Mouse (Mus musculus) macrophage (primary cell): Measurements from ENCODE around the gene Zfp747. TPM values are rescaled to one million over a fixed set of nuclear protein-coding genes. Genes with fewer than 3 reads are reported as not detected.
A peak's percentile ranks its signal among the peaks of the same experiment; 100 is the strongest.
"Not testable (repeated sequence)": the region's sequence is repeated elsewhere in the genome, so short reads cannot be mapped to it uniquely, and the experiment has no call there.

Experiments used
- H3K27ac ChIP-seq: fragments of 350-480 bp; formaldehyde crosslinking; 2 replicates; pipeline ENCODE4 v1.9.0; 2021
- H3K36me3 ChIP-seq: fragments of 350-480 bp; formaldehyde crosslinking; 2 replicates; pipeline ENCODE4 v1.9.0; 2021; ENCODE audit errors: inconsistent target
- H3K4me3 ChIP-seq: fragments of 350-480 bp; formaldehyde crosslinking; 2 replicates; pipeline ENCODE4 v1.9.0; 2021; ENCODE audit errors: inconsistent target
- H3K79me2 ChIP-seq: fragments of 350-480 bp; formaldehyde crosslinking; 2 replicates; pipeline ENCODE4 v1.9.0; 2021; ENCODE audit errors: inconsistent target
- WGBS: methylation state at CpG from one replicate; pipeline ENCODE4 v1.1.7; 2026; ENCODE audit warnings: inconsistent platforms; ENCODE audit not compliant: missing documents; 5-methylcytosine and 5-hydroxymethylcytosine counted together
- polyA plus RNA-seq: library from polyadenylated mRNA; stranded (reverse); fragments of 250-400 nt; gene quantifications from 3 replicates; pipeline ENCODE4 v1.2.4, GENCODE M21; 2018; ENCODE audit warnings: inconsistent platforms

Zfp747 gene
- polyA plus RNA-seq, 1 experiment from 2014 or later, result 5.6 TPM

GRCm38 (mm10) chr7:127391538-127391937, 15.7 kb upstream of the Zfp747 start:
- peaks cover 3% of the 10 kb centered on the region; the same call in 1 of the 2 replicates for H3K36me3 ChIP-seq
- no peak overlapping the region for H3K4me3 ChIP-seq
- WGBS, result 93% methylated on average over 16 of the region's 16 CpGs
- H3K79me2 ChIP-seq, result peaks cover under 1% of the 10 kb centered on the region; the same call in 1 of the 2 replicates
- H3K27ac ChIP-seq, result no peak overlapping the region

GRCm38 (mm10) chr7:127390306-127390705, 14.5 kb upstream of the Zfp747 start:
- Histone ChIP-seq H3K36me3 (peaks cover 3% of the 10 kb centered on the region; the same call in 1 of the 2 replicates), H3K27ac (no peak overlapping the region), H3K79me2 (peaks cover 11% of the 10 kb centered on the region; the same call in 1 of the 2 replicates), H3K4me3 (no peak overlapping the region)
- 92% methylated on average over 7 of the region's 7 CpGs for WGBS

- H3K36me3 ChIP-seq, H3K4me3 ChIP-seq, H3K27ac ChIP-seq: not testable (repeated sequence)
- peaks cover 11% of the 10 kb centered on the region; the same call in 1 of the 2 replicates for H3K79me2 ChIP-seq
These were observed 12.4 kb upstream of the Zfp747 start for GRCm38 (mm10) chr7:127388201-127388600.

GRCm38 (mm10) chr7:127386641-127387392, 11.0 kb upstream of the Zfp747 start, which contains the start of gene 9130019O22Rik:
9130019O22Rik (minus strand) TSS chr7:127387166.
- Histone ChIP-seq H3K79me2 (peaks cover 11% of the 10 kb centered on the region; the same call in 1 of the 2 replicates), H3K27ac (peak within 1 kb of the TSS; percentile 47), H3K4me3 (peak within 1 kb of the TSS; percentile 69), H3K36me3 (peaks cover 3% of the 10 kb centered on the region; the same call in 1 of the 2 replicates)
- 7% methylated on average over 23 of the region's 38 CpGs for WGBS

GRCm38 (mm10) chr7:127385560-127385959, 9.7 kb upstream of the Zfp747 start:
- WGBS, result 90% methylated on average over 2 of the region's 4 CpGs
- H3K27ac ChIP-seq, H3K36me3 ChIP-seq, H3K4me3 ChIP-seq: not testable (repeated sequence)
- H3K79me2 ChIP-seq, result peaks cover 11% of the 10 kb centered on the region; the same call in 1 of the 2 replicates

GRCm38 (mm10) chr7:127378310-127378921, 2.6 kb upstream of the Zfp747 start:
- no peaks in the 10 kb centered on the region for H3K36me3 ChIP-seq
- no peak overlapping the region for H3K4me3 ChIP-seq
- peaks cover 12% of the 10 kb centered on the region; the same call in 1 of the 2 replicates for H3K79me2 ChIP-seq
- WGBS, result 56% methylated on average over 6 of the region's 6 CpGs
- no peak overlapping the region for H3K27ac ChIP-seq

GRCm38 (mm10) chr7:127371870-127372269, 4.0 kb downstream of the Zfp747 start:
- H3K36me3 ChIP-seq, H3K27ac ChIP-seq, H3K4me3 ChIP-seq: not testable (repeated sequence)
- H3K79me2 ChIP-seq, result peaks cover 12% of the 10 kb centered on the region; the same call in 1 of the 2 replicates
- 93% methylated on average over 3 of the region's 3 CpGs for WGBS

- Histone ChIP-seq H3K27ac (no peak overlapping the region), H3K36me3 (no peaks in the 10 kb centered on the region), H3K4me3 (no peak overlapping the region), H3K79me2 (peaks cover 12% of the 10 kb centered on the region; the same call in 1 of the 2 replicates)
- 89% methylated on average over 2 of the region's 2 CpGs for WGBS
These were observed 4.6 kb downstream of the Zfp747 start for GRCm38 (mm10) chr7:127371213-127371612.

GRCm38 (mm10) chr7:127366249-127366648, 9.6 kb downstream of the Zfp747 start:
- no peaks in the 10 kb centered on the region for H3K79me2 ChIP-seq
- WGBS, result 94% methylated on average over 3 of the region's 3 CpGs
- no peaks in the 10 kb centered on the region for H3K36me3 ChIP-seq
- no peak overlapping the region for H3K27ac ChIP-seq
- H3K4me3 ChIP-seq, result no peak overlapping the region

- Histone ChIP-seq H3K79me2 (no peaks in the 10 kb centered on the region), H3K27ac (no peak overlapping the region), H3K4me3 (no peak overlapping the region), H3K36me3 (no peaks in the 10 kb centered on the region)
- WGBS, result 88% methylated on average over 3 of the region's 4 CpGs
These were observed 11.7 kb downstream of the Zfp747 start for GRCm38 (mm10) chr7:127364166-127364565.

- H3K27ac ChIP-seq, result no peak overlapping the region
- whole genome bisulfite sequencing, result 35% methylated on average over 22 of the region's 24 CpGs
- H3K4me3 ChIP-seq, result no peak overlapping the region
- H3K79me2 ChIP-seq, result no peaks in the 10 kb centered on the region
- H3K36me3 ChIP-seq, result no peaks in the 10 kb centered on the region
These were observed 12.4 kb downstream of the Zfp747 start for GRCm38 (mm10) chr7:127363475-127363921.

- H3K36me3 ChIP-seq, H3K79me2 ChIP-seq, H3K27ac ChIP-seq: not testable (repeated sequence)
- 19% methylated on average over 13 of the region's 13 CpGs for WGBS
- H3K4me3 ChIP-seq, result peak overlapping the region; percentile 31
These were observed 13.4 kb downstream of the Zfp747 start for GRCm38 (mm10) chr7:127362418-127362817.

- no peaks in the 10 kb centered on the region for H3K36me3 ChIP-seq
- WGBS, result 64% methylated on average over 12 of the region's 13 CpGs
- H3K4me3 ChIP-seq, result no peak overlapping the region
- H3K27ac ChIP-seq, result no peak overlapping the region
- no peaks in the 10 kb centered on the region for H3K79me2 ChIP-seq
These were observed 14.4 kb downstream of the Zfp747 start for GRCm38 (mm10) chr7:127361449-127361848.

GRCm38 (mm10) chr7:127360265-127360664, 15.6 kb downstream of the Zfp747 start:
- 78% methylated on average over 4 of the region's 4 CpGs for WGBS

GRCm38 (mm10) chr7:127358472-127358871, 17.4 kb downstream of the Zfp747 start:
- Histone ChIP-seq H3K4me3 (no peak overlapping the region), H3K36me3 (no peaks in the 10 kb centered on the region), H3K79me2 (no peaks in the 10 kb centered on the region), H3K27ac (no peak overlapping the region)
- 79% methylated on average over 4 of the region's 4 CpGs for WGBS

More at GRCm38 (mm10) chr7:127360265-127360664, 15.6 kb downstream of the Zfp747 start:
- Histone ChIP-seq H3K36me3 (no peaks in the 10 kb centered on the region), H3K27ac (no peak overlapping the region), H3K4me3 (no peak overlapping the region), H3K79me2 (no peaks in the 10 kb centered on the region)
